Mouse (Mus musculus) spleen, adult 2 months (tissue): ENCODE data around the gene 5530401A14Rik.

Experiments used
- CTCF ChIP-seq: fragments of 200-500 bp; IDR thresholded peaks from 2 replicates; pipeline ENCODE4 v1.5.1; 2011; ENCODE audit warnings: mild to moderate bottlenecking, inconsistent platforms; ENCODE audit not compliant: insufficient read depth, insufficient read length, insufficient replicate concordance; ENCODE audit errors: extremely low read depth
- POLR2A ChIP-seq: fragments of 200-500 bp; IDR thresholded peaks from 2 replicates; pipeline ENCODE4 v1.6.1; 2011; ENCODE audit warnings: low read depth, low read length, inconsistent platforms

DNA sequence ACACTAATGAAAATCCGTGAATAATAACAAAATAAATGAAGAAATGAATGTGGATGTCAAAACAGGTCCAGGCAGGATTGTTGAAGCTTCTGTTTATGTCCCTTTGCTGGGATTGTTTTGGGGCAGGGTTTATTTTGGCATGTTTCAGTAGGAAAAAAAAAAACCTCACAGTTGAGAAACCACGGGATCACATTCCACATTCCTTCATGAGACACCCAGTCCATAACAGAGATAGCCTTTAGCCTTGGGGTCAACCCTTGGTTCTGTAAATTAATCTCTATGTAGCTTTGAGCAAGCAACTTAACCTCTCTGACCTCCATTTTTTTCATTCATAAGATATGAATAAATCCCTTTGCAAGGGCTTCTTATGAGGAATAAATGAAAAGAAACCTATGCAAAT, 19.5 kb upstream of the 5530401A14Rik start:
- TF ChIP-seq POLR2A = no peak
- TF ChIP-seq CTCF = no peak
